Comparison of ENCODE assay signal across 8 mouse cellular contexts in the genomic region with DNA sequence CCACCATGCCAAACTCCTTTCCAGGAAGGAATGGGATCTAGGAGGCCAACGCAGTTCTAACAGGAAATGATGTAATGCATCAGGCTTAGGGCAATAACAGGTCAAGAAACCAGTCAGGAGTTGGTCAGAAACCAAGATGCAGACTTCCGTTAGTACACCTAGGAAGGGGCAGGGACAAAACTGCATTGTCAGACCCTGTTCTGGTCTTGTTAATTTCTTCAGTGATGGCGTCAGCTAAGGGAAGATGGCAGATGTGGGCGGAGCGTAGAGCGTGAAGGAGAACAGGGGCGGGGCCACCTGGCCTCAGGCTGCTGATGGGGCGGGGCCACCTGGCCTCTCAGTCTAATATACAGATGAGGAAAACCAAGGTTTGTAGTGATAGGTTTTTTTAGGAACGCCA. TPM values are rescaled to one million over a fixed set of nuclear protein-coding genes. Genes with fewer than 3 reads are reported as not detected.
DNase-seq lines count a peak whose midpoint lies in the region; ATAC-seq and TF ChIP-seq lines count a peak whose summit lies in the region.

No protein-coding gene starts in this region.

- H3K4me3 ChIP-seq in embryonic facial prominence, embryonic 11.5 days (ENCODE audit: low read depth, low read length): no peak overlapping the region
- H3K4me3 ChIP-seq in hindbrain, embryonic 12.5 days: no peak overlapping the region
- no peak overlapping the region for H3K4me3 ChIP-seq in liver, postnatal 0 days (ENCODE audit: low read depth, low read length)

- no peak for TF ChIP-seq CTCF in liver, postnatal 0 days (IDR thresholded peaks at IDR 0.05; ENCODE audit: low read depth)

- no peaks in the 10 kb centered on the region for H3K9me3 ChIP-seq in embryonic facial prominence, embryonic 11.5 days (replicated peaks; ENCODE audit: control insufficient read depth, low read length)
- H3K9me3 ChIP-seq in hindbrain, embryonic 12.5 days (replicated peaks): no peaks in the 10 kb centered on the region
- H3K9me3 ChIP-seq in liver, postnatal 0 days (ENCODE audit: low read length): no peaks in the 10 kb centered on the region

- 69% methylated on average over 9 of the region's 9 CpGs for WGBS in embryonic facial prominence, embryonic 11.5 days
- WGBS in hindbrain, embryonic 12.5 days: 76% methylated on average over 9 of the region's 9 CpGs
- 59% methylated on average over 9 of the region's 9 CpGs for WGBS in liver, postnatal 0 days (ENCODE audit: insufficient replicate concordance)

- H3K27ac ChIP-seq in embryonic facial prominence, embryonic 11.5 days (replicated peaks; ENCODE audit: low read depth, low read length): peak overlapping the region; percentile 82
- H3K27ac ChIP-seq in hindbrain, embryonic 12.5 days: peak overlapping the region; percentile 81
- H3K27ac ChIP-seq in liver, postnatal 0 days (ENCODE audit: low read depth): peak overlapping the region; percentile 57

- peaks cover 2% of the 10 kb centered on the region for H3K36me3 ChIP-seq in embryonic facial prominence, embryonic 11.5 days (replicated peaks; ENCODE audit: control insufficient read depth, insufficient read depth, low read depth, low read length)
- peaks cover 40% of the 10 kb centered on the region for H3K36me3 ChIP-seq in hindbrain, embryonic 12.5 days
- H3K36me3 ChIP-seq in liver, postnatal 0 days (replicated peaks; ENCODE audit: insufficient read depth, low read length): no peaks in the 10 kb centered on the region

- DNase-seq in heart, adult 8-10 months (ENCODE audit: low spot score): peak; percentile 50
- no peak for DNase-seq in heart, postnatal 25 days (ENCODE audit: low spot score)
- peak; percentile 57 for DNase-seq in embryonic facial prominence, embryonic 11.5 days (ENCODE audit: low spot score)
- peak; percentile 64 for DNase-seq in liver, postnatal 0 days
- DNase-seq in testis, postnatal 14 days (ENCODE audit: low spot score): peak; percentile 73
- no peak for DNase-seq in adrenal gland, adult 2 months
- no peak for DNase-seq in urinary bladder, postnatal 36 days (ENCODE audit: low spot score in 2 of 2)

- no peak for TF ChIP-seq EP300 in liver, postnatal 0 days (IDR thresholded peaks at IDR 0.05; ENCODE audit: low read depth)

- no peak overlapping the region for H3K4me2 ChIP-seq in embryonic facial prominence, embryonic 11.5 days (ENCODE audit: low read depth, low read length)
- H3K4me2 ChIP-seq in hindbrain, embryonic 12.5 days (replicated peaks): peak overlapping the region; percentile 31; the same call in 1 of the 2 replicates
- H3K4me2 ChIP-seq in liver, postnatal 0 days (ENCODE audit: low read depth, low read length): peak overlapping the region; percentile 58

- no peaks in the 10 kb centered on the region for H3K27me3 ChIP-seq in embryonic facial prominence, embryonic 11.5 days (ENCODE audit: control insufficient read depth, insufficient read depth, low read length)
- H3K27me3 ChIP-seq in hindbrain, embryonic 12.5 days: no peaks in the 10 kb centered on the region
- H3K27me3 ChIP-seq in liver, postnatal 0 days (ENCODE audit: insufficient read depth, low read length): no peaks in the 10 kb centered on the region

- intact Hi-C loops in heart, postnatal 25 days (cut with DNase I): no loop called here

- peak; percentile 8; the same call in 1 of the 2 replicates for ATAC-seq in embryonic facial prominence, embryonic 11.5 days (replicated peaks; ENCODE audit: insufficient number of reproducible peaks, low FRiP score, low TSS enrichment, low read depth)
- ATAC-seq in hindbrain, embryonic 12.5 days (ENCODE audit: low FRiP score): peak; percentile 5; the same call in 1 of the 2 replicates
- peak; percentile 44 for ATAC-seq in liver, postnatal 0 days

- H3K4me1 ChIP-seq in embryonic facial prominence, embryonic 11.5 days (ENCODE audit: control insufficient read depth, insufficient read depth, low read length): 0 out of 2 replicates have a peak, but pooled peaks cover 3% of the 10 kb centered on the region
- peaks cover 15% of the 10 kb centered on the region for H3K4me1 ChIP-seq in hindbrain, embryonic 12.5 days
- peaks cover 19% of the 10 kb centered on the region for H3K4me1 ChIP-seq in liver, postnatal 0 days (ENCODE audit: insufficient read depth)

- no peak overlapping the region for H3K9ac ChIP-seq in embryonic facial prominence, embryonic 11.5 days (replicated peaks; ENCODE audit: low read length)
- H3K9ac ChIP-seq in hindbrain, embryonic 12.5 days: no peak overlapping the region
- H3K9ac ChIP-seq in liver, postnatal 0 days (replicated peaks): no peak overlapping the region

RNA-seq across cellular contexts. Expression of a gene that starts 28.5 kb away (rescaled TPM):
- total RNA-seq in heart, adult 8-10 months (2022): 100 to 1,000 TPM; 230 to 269 (median 248) TPM
- total RNA-seq in heart, postnatal 25 days (2021): 100 to 1,000 TPM; 207 to 215 TPM
- polyA plus RNA-seq in embryonic facial prominence, embryonic 11.5 days (2014; fragmentation: Nextera tagmentation; extraction: Ambion mirVana): 225 and 228 TPM in 2 replicates
- 271 and 274 TPM in 2 replicates for polyA plus RNA-seq in hindbrain, embryonic 12.5 days (2016; fragmentation: Nextera tagmentation; extraction: Ambion mirVana)
- polyA plus RNA-seq in liver, postnatal 0 days (2015; fragmentation: Nextera tagmentation; extraction: Ambion mirVana): 566 and 586 TPM in 2 replicates
- 100 to 1,000 TPM; 549 to 716 TPM for total RNA-seq in adrenal gland, adult 2 months (2021)
- 1,176 and 1,311 TPM in 2 replicates for polyA plus RNA-seq in adrenal gland, adult 2 months (2012; rRNA removed)

RNA-seq across cellular contexts. Expression of a gene that starts 36.4 kb away (rescaled TPM):
- total RNA-seq in heart, adult 8-10 months (2022): 1 to 10 TPM; 3.2 to 5.2 (median 4.4) TPM
- total RNA-seq in heart, postnatal 25 days (2021): 1 to 10 TPM; 6.4 to 7.6 TPM
- 9.0 and 9.7 TPM in 2 replicates for polyA plus RNA-seq in embryonic facial prominence, embryonic 11.5 days (2014; fragmentation: Nextera tagmentation; extraction: Ambion mirVana)
- 14.9 and 16.1 TPM in 2 replicates for polyA plus RNA-seq in hindbrain, embryonic 12.5 days (2016; fragmentation: Nextera tagmentation; extraction: Ambion mirVana)
- polyA plus RNA-seq in liver, postnatal 0 days (2015; fragmentation: Nextera tagmentation; extraction: Ambion mirVana): 0.49 and 0.53 TPM in 2 replicates
- 10 to 100 TPM; 16.8 to 20.4 TPM for total RNA-seq in adrenal gland, adult 2 months (2021)
- polyA plus RNA-seq in adrenal gland, adult 2 months (2012; rRNA removed): 35.2 and 43.9 TPM in 2 replicates

RNA-seq across cellular contexts. Expression of a gene that starts 50.9 kb away (rescaled TPM):
- 10 to 100 TPM; 13.2 to 17.9 (median 15.8) TPM for total RNA-seq in heart, adult 8-10 months (2022)
- total RNA-seq in heart, postnatal 25 days (2021): 10 to 100 TPM; 20.1 to 21.1 TPM
- polyA plus RNA-seq in embryonic facial prominence, embryonic 11.5 days (2014; fragmentation: Nextera tagmentation; extraction: Ambion mirVana): 17.1 and 17.6 TPM in 2 replicates
- 19.7 and 23.4 TPM in 2 replicates for polyA plus RNA-seq in hindbrain, embryonic 12.5 days (2016; fragmentation: Nextera tagmentation; extraction: Ambion mirVana)
- 2.2 and 2.4 TPM in 2 replicates for polyA plus RNA-seq in liver, postnatal 0 days (2015; fragmentation: Nextera tagmentation; extraction: Ambion mirVana)
- 10 to 100 TPM; 13.9 to 23.6 TPM for total RNA-seq in adrenal gland, adult 2 months (2021)
- 19.7 and 22.2 TPM in 2 replicates for polyA plus RNA-seq in adrenal gland, adult 2 months (2012; rRNA removed)

RNA-seq across cellular contexts. Expression of a gene that starts 53.4 kb away (rescaled TPM):
- 1 to 10 TPM; 3.0 to 3.4 (median 3.3) TPM for total RNA-seq in heart, adult 8-10 months (2022)
- 1 to 10 TPM; 3.2 to 4.0 TPM for total RNA-seq in heart, postnatal 25 days (2021)
- 15.1 and 16.7 TPM in 2 replicates for polyA plus RNA-seq in embryonic facial prominence, embryonic 11.5 days (2014; fragmentation: Nextera tagmentation; extraction: Ambion mirVana)
- polyA plus RNA-seq in hindbrain, embryonic 12.5 days (2016; fragmentation: Nextera tagmentation; extraction: Ambion mirVana): 18.9 TPM in 2 replicates
- polyA plus RNA-seq in liver, postnatal 0 days (2015; fragmentation: Nextera tagmentation; extraction: Ambion mirVana): 4.7 and 4.9 TPM in 2 replicates
- 1 to 10 TPM; 4.5 to 6.4 TPM for total RNA-seq in adrenal gland, adult 2 months (2021)
- 3.3 and 4.7 TPM in 2 replicates for polyA plus RNA-seq in adrenal gland, adult 2 months (2012; rRNA removed)

Comparison
In these comparisons a context has a peak if more than half of its experiments do, and no peak if none do; other contexts are left out.
1. DNase-seq: peak in heart, adult 8-10 months (single experiment), embryonic facial prominence, embryonic 11.5 days (single experiment), liver, postnatal 0 days (single experiment) and testis, postnatal 14 days (single experiment); none in heart, postnatal 25 days (single experiment), adrenal gland, adult 2 months (single experiment) and urinary bladder, postnatal 36 days (0 of 2).
2. Peak in every context shown above with its lines, with median percentiles within 50 percentile points of each other: ATAC-seq and H3K27ac ChIP-seq.